Mouse (Mus musculus) adrenal gland, adult 8-10 months (tissue): ENCODE measurements at regions not wholly inside any gene's neighbourhood (a gene's known extent, or its start where the extent isn't known, plus 50 kb on each side); places are given as distances from the start of the nearest gene placed in this dataset.

Source experiments
- DNase-seq: peaks from one replicate; pipeline ENCODE4 v3.0.0; 2022

DNA sequence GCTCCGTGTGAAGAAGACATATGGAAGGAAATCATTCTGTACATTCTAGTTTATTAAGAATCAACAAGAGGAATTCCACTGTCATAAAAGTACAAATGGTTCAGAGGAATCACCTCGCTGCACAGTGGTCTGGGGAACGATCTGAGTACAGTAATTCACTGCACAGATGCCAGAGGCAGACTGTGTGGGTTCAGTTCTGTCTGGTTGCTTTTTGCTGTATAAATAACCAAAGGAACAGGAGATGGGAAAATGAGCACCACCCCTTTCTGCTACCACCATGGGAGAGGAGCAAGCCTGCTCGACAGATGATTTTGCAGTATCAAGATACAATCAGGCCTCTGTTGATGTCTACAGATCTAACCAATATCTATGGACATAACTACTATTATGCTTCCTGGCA, 322.1 kb upstream of the Slco3a1 start:
- no peak for DNase-seq

DNA sequence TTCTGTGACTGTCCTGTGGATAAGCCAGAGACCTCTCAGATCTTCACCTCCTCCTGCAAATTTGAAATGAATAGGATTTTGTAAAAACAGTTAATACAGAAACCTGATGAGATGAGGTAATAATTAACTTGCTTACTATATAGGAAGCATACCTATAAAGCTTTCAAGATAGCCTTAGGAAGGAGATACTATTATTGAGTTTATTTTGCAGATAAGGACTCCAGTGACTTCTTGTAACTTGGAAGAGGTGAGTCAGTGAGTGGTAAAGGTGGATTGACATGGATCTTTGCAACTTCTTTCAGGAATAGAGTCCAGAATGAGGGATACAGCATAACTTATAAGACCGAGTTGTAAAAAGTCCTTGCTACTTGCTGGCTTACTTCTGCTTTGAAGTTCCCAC, 315.7 kb upstream of the Slco3a1 start:
- DNase-seq = no peak

DNA sequence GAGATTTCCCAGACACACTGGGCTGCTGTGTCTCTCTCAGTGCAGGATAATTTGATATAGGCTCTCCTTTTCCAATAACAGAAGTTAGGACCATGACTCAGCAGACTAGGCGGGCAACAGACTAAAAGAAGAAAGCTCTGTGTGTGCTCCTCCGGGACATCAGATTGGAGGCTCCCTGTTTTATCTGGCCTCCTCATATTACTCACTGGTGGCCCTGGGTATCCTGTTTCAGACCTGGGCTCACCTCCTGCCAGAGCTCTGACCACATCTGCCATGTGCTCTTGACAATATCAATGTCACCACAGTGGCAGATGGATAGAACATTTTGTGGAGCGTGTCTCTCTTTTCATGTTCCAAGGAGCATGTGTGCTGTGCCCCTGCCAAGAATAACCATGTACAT, 308.1 kb upstream of the Slco3a1 start:
- DNase-seq = peak; percentile 4

- no peak for DNase-seq
Measured at GRCm38 (mm10) chr7:74844306-74844929, 289.8 kb upstream of the Slco3a1 start.

DNA sequence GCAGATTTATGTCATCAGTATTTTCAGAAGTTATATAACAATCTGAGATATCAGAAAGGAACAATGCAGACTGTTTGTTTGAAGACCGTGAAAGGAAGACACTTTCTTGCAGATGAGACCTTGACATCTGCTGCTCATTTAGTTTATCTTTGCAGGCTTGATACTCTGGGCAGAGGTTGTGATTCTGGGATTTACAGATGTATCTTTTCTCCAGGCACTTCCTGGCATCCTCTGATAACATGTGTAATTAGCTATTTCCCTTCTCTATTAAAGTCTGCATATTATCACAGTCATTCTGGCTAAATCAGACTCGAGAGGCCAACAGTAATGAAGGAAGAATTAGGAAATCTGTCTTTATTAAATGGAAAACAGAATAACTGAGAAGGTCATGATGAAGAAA, 268.7 kb upstream of the Slco3a1 start:
- DNase-seq = no peak

DNA sequence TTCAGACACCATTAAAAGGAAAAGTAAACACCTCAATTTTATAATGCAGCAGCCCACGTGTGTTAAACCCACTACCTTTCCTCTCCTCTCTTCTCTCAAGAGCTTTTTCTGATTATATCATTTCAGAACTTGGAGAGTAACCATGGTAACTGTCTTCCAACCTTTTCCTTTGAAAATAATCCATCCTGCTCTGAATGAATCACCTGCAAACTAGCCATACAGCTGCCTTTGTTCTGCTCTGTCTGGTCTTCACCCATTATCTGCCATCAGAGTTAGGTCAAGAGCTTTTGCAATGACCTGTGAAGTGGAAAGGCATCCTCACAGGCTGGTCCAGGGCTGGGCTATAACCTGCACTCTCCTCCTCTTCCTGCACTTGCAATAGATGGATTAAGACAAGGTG, 238.7 kb upstream of the Slco3a1 start:
- DNase-seq = no peak

DNA sequence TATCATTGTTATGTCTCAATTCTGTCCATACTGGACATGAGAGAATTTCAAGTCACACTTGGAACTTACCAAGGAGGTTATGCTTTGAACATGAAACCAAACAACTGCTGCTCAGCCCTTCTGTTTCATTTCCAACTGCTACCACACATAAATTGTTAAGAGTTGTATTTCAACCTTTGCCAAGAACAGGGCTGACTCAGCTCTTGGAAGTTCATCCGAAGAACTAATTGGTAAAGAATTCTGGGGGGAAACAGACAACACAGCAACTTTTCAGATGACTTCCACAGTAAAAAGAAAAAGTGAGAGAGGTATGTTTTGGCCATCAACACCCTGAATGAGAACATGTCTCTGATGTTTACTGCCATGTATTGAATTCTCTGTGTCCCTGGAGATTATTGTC, 234.1 kb upstream of the Slco3a1 start:
- DNase-seq = no peak

GRCm38 (mm10) chr7:74771435-74772406, 217.1 kb upstream of the Slco3a1 start:
- DNase-seq = no peak

GRCm38 (mm10) chr7:74766550-74766949, 212.0 kb upstream of the Slco3a1 start:
- peak; percentile 37 for DNase-seq

DNA sequence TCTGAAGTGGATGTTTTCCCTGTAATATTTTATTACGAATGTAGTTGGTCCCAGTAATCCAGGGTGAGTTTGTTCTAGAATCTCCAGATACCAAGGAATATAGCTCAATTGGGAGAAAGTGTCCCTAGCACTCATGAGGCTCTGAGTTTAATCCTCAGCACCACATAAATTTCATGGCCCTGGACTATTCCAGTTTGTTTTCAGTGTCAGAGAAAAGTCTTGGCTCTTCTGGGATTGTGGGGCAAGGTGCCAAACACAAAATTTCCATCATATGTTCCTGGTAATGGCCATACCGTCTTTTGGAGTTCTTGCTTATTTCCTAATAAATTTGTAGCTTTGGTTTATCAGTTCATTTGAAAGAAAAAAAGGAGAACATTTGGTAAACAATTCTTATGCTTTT, 202.9 kb upstream of the Slco3a1 start:
- no peak for DNase-seq

DNA sequence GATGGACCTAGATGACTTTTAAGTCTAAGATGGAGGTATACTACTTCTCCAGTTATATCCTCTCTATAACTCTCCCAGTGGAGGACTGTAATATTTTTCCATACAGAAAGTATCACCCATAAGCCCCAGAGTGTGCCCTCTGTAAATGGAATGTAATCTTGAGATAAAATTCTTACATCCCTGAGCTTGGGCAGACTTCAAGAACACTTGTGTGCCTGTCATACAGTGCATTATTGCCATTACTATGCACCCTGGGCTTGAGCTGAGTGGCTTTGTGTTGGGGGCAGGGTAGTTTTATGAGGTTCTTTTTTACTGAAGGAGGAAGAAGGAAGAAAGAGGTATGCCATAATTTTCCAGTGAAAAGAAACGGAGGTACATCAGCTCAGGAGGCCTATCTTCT, 193.1 kb upstream of the Slco3a1 start:
- no peak for DNase-seq

GRCm38 (mm10) chr7:74734941-74735340, 180.4 kb upstream of the Slco3a1 start:
- no peak for DNase-seq

GRCm38 (mm10) chr7:74726324-74726991, 171.9 kb upstream of the Slco3a1 start:
- no peak for DNase-seq

DNA sequence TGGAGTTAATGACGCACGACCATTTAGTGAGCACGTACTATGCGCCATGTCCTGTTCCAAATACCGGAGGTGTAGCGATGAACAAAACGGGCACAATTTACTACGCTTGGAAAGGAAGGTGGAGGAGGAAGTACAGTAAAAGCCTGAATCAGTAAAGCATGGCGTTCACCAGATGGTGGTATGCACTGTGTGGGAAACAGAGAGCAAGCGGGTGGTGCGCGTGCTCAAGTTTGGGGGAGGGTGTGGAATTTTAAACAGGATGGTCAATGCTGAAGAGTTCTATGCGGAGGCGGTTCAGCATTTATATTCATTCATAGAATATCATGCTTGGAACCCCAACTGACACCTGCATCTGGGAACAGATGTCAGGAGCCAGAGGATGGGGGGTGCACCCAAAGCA, 164.7 kb upstream of the Slco3a1 start:
- no peak for DNase-seq

- DNase-seq = no peak
Measured at GRCm38 (mm10) chr7:74709993-74710581, 155.5 kb upstream of the Slco3a1 start.

DNA sequence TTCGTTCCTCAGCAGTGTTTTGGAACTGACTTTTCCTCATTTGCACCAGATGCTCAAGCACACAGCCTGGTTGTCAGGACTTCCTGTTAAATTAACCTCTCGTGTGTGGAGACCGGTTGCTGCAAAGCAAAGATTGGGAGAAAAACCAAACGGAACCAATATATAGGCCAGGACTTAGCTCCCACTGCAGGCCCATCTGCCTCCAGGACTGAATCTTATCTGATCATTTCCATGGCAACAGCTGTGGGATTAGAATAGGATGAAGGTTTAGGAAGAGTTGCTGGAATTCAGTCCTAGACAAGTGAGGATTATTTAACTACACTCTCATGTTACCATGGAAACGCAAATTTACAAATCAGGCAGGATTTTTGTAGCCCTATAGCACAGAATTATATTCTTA, 154.4 kb upstream of the Slco3a1 start:
- no peak for DNase-seq

DNA sequence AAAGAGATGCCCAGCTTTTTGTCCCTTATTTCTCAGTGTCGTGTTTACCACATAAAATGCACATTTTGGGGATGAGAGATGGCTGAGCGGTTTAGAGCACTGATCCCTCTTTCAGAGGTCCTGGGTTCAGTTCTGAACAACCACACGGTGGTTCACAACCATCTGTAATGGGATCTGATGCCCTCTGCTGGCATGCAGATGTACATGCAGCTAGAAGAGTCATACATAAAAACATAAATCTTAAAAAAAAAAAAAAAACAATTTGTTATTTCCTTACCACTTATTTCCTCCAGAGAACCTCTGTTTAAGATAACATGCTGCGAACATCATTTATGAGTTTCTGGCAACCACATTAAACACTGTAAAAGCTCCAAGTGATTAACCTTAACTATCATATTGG, 149.0 kb upstream of the Slco3a1 start:
- DNase-seq = no peak

DNA sequence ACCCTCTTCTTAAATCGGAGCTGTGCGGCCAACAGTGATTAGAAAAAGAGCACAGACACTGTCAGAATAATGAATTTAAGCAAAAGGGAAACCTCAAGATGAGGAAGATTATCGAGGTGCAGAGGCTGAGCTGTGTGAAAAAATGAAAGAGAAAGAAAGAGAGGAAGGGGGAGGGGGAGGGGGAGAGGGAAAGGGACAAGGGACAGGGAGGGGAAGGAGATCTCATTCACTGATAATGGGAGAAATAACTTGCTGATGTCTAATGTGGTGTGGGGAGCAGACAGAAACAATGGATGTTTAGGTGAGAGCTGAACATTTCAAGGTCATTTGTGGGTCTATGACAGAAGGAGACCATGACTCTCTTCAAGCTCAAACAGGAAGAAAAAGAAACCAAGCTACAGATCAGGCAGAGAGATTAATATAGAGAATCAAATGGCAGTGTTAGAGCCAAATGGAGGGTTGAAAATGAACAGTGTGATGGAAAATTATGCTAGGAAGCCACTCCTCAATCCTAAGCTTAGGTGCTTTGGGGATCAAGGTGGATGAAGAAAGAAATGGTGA, 143.3 kb upstream of the Slco3a1 start:
- DNase-seq = no peak

GRCm38 (mm10) chr7:74696286-74696685, 141.7 kb upstream of the Slco3a1 start:
- DNase-seq = no peak

- DNase-seq = peak; percentile 4
Measured at GRCm38 (mm10) chr7:74693049-74693448, 138.5 kb upstream of the Slco3a1 start.

DNA sequence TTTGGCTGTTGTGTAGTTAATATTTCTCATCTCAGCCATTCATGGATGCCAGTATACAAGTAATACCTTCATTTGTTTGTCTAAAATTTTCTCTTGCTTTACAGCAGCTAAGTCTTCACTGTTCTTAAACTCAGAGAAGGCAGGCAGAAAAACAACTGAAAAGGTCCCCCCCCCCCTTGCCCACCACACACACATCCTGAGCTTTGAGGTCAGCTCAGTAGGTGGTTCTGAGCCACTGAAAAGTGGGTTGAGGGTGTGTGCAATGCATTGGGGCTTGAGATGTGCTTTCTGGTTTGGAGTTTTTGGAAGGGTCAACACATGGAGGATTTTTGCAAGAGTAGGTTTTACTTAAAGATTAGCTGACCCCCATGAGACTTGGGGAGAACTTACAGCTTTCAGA, 136.1 kb upstream of the Slco3a1 start:
- no peak for DNase-seq

- DNase-seq = no peak
Measured at GRCm38 (mm10) chr7:74688116-74688702, 133.6 kb upstream of the Slco3a1 start.
